Mouse (Mus musculus) neural tube, embryonic 12.5 days (tissue): ENCODE results near the gene Krt79. TPM values are rescaled to one million over a fixed set of nuclear protein-coding genes. Genes with fewer than 3 reads are reported as not detected.

Source experiments
- ATAC-seq: fragments of 200-750 bp; cut with Nextera tagmentation; 2 replicates; pipeline ENCODE4 v1.8.0; 2017; ENCODE audit warnings: low read depth, mild to moderate bottlenecking, moderate TSS enrichment, moderate library complexity; ENCODE audit not compliant: low FRiP score
- H3K27ac ChIP-seq: fragments of 300-500 bp; sonication (generic); 2 replicates; pipeline ENCODE4 v1.5.1; 2016
- H3K27me3 ChIP-seq: fragments of 300-500 bp; sonication (generic); replicated peaks from 2 replicates; pipeline ENCODE4 v1.6.1; 2016; ENCODE audit warnings: mild to moderate bottlenecking
- H3K36me3 ChIP-seq: fragments of 300-500 bp; sonication (generic); 2 replicates; pipeline ENCODE4 v1.6.1; 2016; ENCODE audit warnings: mild to moderate bottlenecking
- H3K4me1 ChIP-seq: fragments of 300-500 bp; sonication (generic); 2 replicates; pipeline ENCODE4 v1.6.1; 2016
- H3K4me2 ChIP-seq: fragments of 300-500 bp; sonication (generic); replicated peaks from 2 replicates; pipeline ENCODE4 v1.6.1; 2016; ENCODE audit warnings: mild to moderate bottlenecking
- H3K4me3 ChIP-seq: fragments of 300-500 bp; sonication (generic); 2 replicates; pipeline ENCODE4 v1.5.1; 2016
- H3K9ac ChIP-seq: fragments of 300-500 bp; sonication (generic); 2 replicates; pipeline ENCODE4 v1.6.1; 2016; ENCODE audit warnings: mild to moderate bottlenecking
- H3K9me3 ChIP-seq: fragments of 300-500 bp; sonication (generic); 2 replicates; pipeline ENCODE4 v1.6.1; 2016; ENCODE audit warnings: mild to moderate bottlenecking
- WGBS: fragments of 180-500 bp; shearing (Covaris S2); methylation state at CpG from one replicate; pipeline ENCODE4 v1.1.7; 2016; 5-methylcytosine and 5-hydroxymethylcytosine counted together
- polyA plus RNA-seq: library from polyadenylated mRNA; unstranded; fragments of >200 nt; fragmentation: Nextera tagmentation; extraction: Ambion mirVana; gene quantifications from 2 replicates; pipeline ENCODE4 v1.2.1, GENCODE M21; 2016

The Krt79 gene
- polyA plus RNA-seq, 1 experiment from 2014 or later, result 0.18 TPM

- no peak for ATAC-seq
Measured at GRCm38 (mm10) chr15:101927340-101928080, 12.6 kb downstream of the Krt79 start.

GRCm38 (mm10) chr15:101925041-101925440, 15.1 kb downstream of the Krt79 start:
- H3K4me2 ChIP-seq, result no peak overlapping the region
- H3K4me1 ChIP-seq, result 0 out of 2 replicates have a peak, but pooled peaks cover 11% of the 10 kb centered on the region
- H3K9me3 ChIP-seq, result no peaks in the 10 kb centered on the region
- no peaks in the 10 kb centered on the region for H3K36me3 ChIP-seq
- H3K4me3 ChIP-seq, result no peak overlapping the region
- H3K27ac ChIP-seq, result no peak overlapping the region
- ATAC-seq, result no peak
- no peak overlapping the region for H3K9ac ChIP-seq
- WGBS, result 84% methylated on average over 1 of the region's 1 CpGs
- H3K27me3 ChIP-seq, result peaks cover 5% of the 10 kb centered on the region; the same call in 1 of the 2 replicates

More at GRCm38 (mm10) chr15:101927340-101928080, 12.6 kb downstream of the Krt79 start:
- no peaks in the 10 kb centered on the region for H3K9me3 ChIP-seq
- H3K27ac ChIP-seq, result no peak overlapping the region
- 0 out of 2 replicates have a peak, but pooled peaks cover 11% of the 10 kb centered on the region for H3K4me1 ChIP-seq
- WGBS, result 73% methylated on average over 12 of the region's 12 CpGs
- no peaks in the 10 kb centered on the region for H3K36me3 ChIP-seq
- no peak overlapping the region for H3K4me2 ChIP-seq
- peaks cover 17% of the 10 kb centered on the region; the same call in 1 of the 2 replicates for H3K27me3 ChIP-seq
- no peak overlapping the region for H3K4me3 ChIP-seq
- no peak overlapping the region for H3K9ac ChIP-seq

- no peak for ATAC-seq
Measured at GRCm38 (mm10) chr15:101924635-101925034, 15.5 kb downstream of the Krt79 start, which contains the start of gene Krt4. Krt4 (minus strand) TSS chr15:101924735.

GRCm38 (mm10) chr15:101922296-101922695, 17.8 kb downstream of the Krt79 start:
- no peaks in the 10 kb centered on the region for H3K36me3 ChIP-seq
- H3K9me3 ChIP-seq, result no peaks in the 10 kb centered on the region
- no peak overlapping the region for H3K27ac ChIP-seq
- no peak overlapping the region for H3K4me2 ChIP-seq
- no peaks in the 10 kb centered on the region for H3K27me3 ChIP-seq
- WGBS, result 95% methylated on average over 2 of the region's 2 CpGs
- ATAC-seq, result no peak
- no peak overlapping the region for H3K9ac ChIP-seq
- H3K4me1 ChIP-seq, result no peaks in the 10 kb centered on the region
- H3K4me3 ChIP-seq, result no peak overlapping the region

More at GRCm38 (mm10) chr15:101924635-101925034, 15.5 kb downstream of the Krt79 start, which contains the start of gene Krt4:
- Histone ChIP-seq H3K9me3 (no peaks in the 10 kb centered on the region), H3K4me3 (no peak within 1 kb of the TSS), H3K9ac (no peak within 1 kb of the TSS), H3K27me3 (peaks cover under 1% of the 10 kb centered on the region; the same call in 1 of the 2 replicates), H3K27ac (no peak within 1 kb of the TSS), H3K36me3 (no peaks in the 10 kb centered on the region), H3K4me2 (no peak within 1 kb of the TSS), H3K4me1 (0 out of 2 replicates have a peak, but pooled peaks cover 7% of the 10 kb centered on the region)
- 81% methylated on average over 11 of the region's 11 CpGs for WGBS

GRCm38 (mm10) chr15:101916072-101916471, 24.1 kb downstream of the Krt79 start:
- H3K9ac ChIP-seq, result no peak overlapping the region
- H3K4me3 ChIP-seq, result no peak overlapping the region
- 71% methylated on average over 2 of the region's 2 CpGs for WGBS
- H3K9me3 ChIP-seq, result no peaks in the 10 kb centered on the region
- H3K36me3 ChIP-seq, result no peaks in the 10 kb centered on the region
- no peak for ATAC-seq
- H3K27me3 ChIP-seq, result no peaks in the 10 kb centered on the region
- no peak overlapping the region for H3K4me2 ChIP-seq
- H3K27ac ChIP-seq, result no peak overlapping the region
- no peaks in the 10 kb centered on the region for H3K4me1 ChIP-seq

GRCm38 (mm10) chr15:101904849-101905248, 35.3 kb downstream of the Krt79 start:
- H3K9me3 ChIP-seq, result no peaks in the 10 kb centered on the region
- no peak overlapping the region for H3K27ac ChIP-seq
- WGBS, result 85% methylated on average over 5 of the region's 5 CpGs
- no peaks in the 10 kb centered on the region for H3K27me3 ChIP-seq
- H3K4me1 ChIP-seq, result no peaks in the 10 kb centered on the region
- H3K9ac ChIP-seq, result no peak overlapping the region
- no peaks in the 10 kb centered on the region for H3K36me3 ChIP-seq
- no peak for ATAC-seq
- H3K4me2 ChIP-seq, result no peak overlapping the region
- H3K4me3 ChIP-seq, result no peak overlapping the region

GRCm38 (mm10) chr15:101902171-101903149, 37.7 kb downstream of the Krt79 start:
- no peaks in the 10 kb centered on the region for H3K27me3 ChIP-seq
- no peak for ATAC-seq
- no peaks in the 10 kb centered on the region for H3K36me3 ChIP-seq
- no peaks in the 10 kb centered on the region for H3K4me1 ChIP-seq
- H3K27ac ChIP-seq, result no peak overlapping the region
- no peaks in the 10 kb centered on the region for H3K9me3 ChIP-seq
- no peak overlapping the region for H3K4me2 ChIP-seq
- WGBS, result 61% methylated on average over 12 of the region's 12 CpGs
- no peak overlapping the region for H3K4me3 ChIP-seq
- H3K9ac ChIP-seq, result no peak overlapping the region

- 94% methylated on average over 4 of the region's 4 CpGs for WGBS
Measured at GRCm38 (mm10) chr15:101895216-101895615, 44.9 kb downstream of the Krt79 start.

GRCm38 (mm10) chr15:101892820-101893219, 47.3 kb downstream of the Krt79 start, which contains the start of gene Krt76:
Krt76 (minus strand) TSS chr15:101892920.
- 53% methylated on average over 4 of the region's 4 CpGs for WGBS
- Histone ChIP-seq H3K4me2 (no peak within 1 kb of the TSS), H3K36me3 (no peaks in the 10 kb centered on the region), H3K9me3 (no peaks in the 10 kb centered on the region), H3K4me3 (no peak within 1 kb of the TSS), H3K27ac (no peak within 1 kb of the TSS), H3K9ac (no peak within 1 kb of the TSS), H3K4me1 (no peaks in the 10 kb centered on the region), H3K27me3 (no peaks in the 10 kb centered on the region)
- ATAC-seq, result no peak

More at GRCm38 (mm10) chr15:101895216-101895615, 44.9 kb downstream of the Krt79 start:
- Histone ChIP-seq H3K4me3 (no peak overlapping the region), H3K4me1 (no peaks in the 10 kb centered on the region), H3K4me2 (no peak overlapping the region), H3K9me3 (no peaks in the 10 kb centered on the region), H3K27ac (no peak overlapping the region), H3K36me3 (no peaks in the 10 kb centered on the region), H3K27me3 (no peaks in the 10 kb centered on the region), H3K9ac (no peak overlapping the region)
- ATAC-seq, result no peak

GRCm38 (mm10) chr15:101879776-101880175, 60.3 kb downstream of the Krt79 start:
- Histone ChIP-seq H3K4me3 (no peak overlapping the region), H3K27me3 (0 out of 2 replicates have a peak, but pooled peaks cover 2% of the 10 kb centered on the region), H3K27ac (no peak overlapping the region), H3K36me3 (no peaks in the 10 kb centered on the region), H3K4me1 (no peaks in the 10 kb centered on the region), H3K9me3 (no peaks in the 10 kb centered on the region), H3K9ac (no peak overlapping the region), H3K4me2 (peak overlapping the region; percentile 22; the same call in 1 of the 2 replicates)
- ATAC-seq, result no peak
- WGBS, result 34% methylated on average over 11 of the region's 11 CpGs
